Mouse (Mus musculus) kidney, postnatal 25 days (tissue): ENCODE data around the gene Lage3.
"Not testable (repeated sequence)": the region's sequence is repeated elsewhere in the genome, so short reads cannot be mapped to it uniquely, and the experiment has no call there.

Experiments
- DNase-seq, 2 experiments: peaks; one replicate each; pipeline ENCODE4 v3.0.0; 2021; ENCODE audit warnings: mixed read lengths in 2 of 2

Gene Lage3

DNA sequence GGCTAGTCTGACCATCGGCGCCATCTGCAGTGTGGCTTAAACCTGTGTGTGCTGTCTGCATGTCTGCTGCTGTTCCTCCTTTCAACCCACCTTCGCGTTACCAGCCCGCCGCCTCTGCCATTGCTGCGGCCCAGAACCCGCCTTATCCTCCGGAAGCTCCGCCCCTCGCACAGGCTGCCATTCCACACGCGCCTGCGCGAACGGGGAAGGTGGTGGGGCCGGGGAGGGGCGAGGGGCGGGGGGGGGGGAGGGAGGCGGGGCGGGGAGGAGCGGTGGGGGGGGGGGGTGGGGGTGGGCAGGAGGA lies at the start of gene Lage3:
Gene Lage3, minus strand, starts transcription at position 152 of the 304 bp plus-strand sequence.
- peak; percentile 87 to 92 for DNase-seq

DNA sequence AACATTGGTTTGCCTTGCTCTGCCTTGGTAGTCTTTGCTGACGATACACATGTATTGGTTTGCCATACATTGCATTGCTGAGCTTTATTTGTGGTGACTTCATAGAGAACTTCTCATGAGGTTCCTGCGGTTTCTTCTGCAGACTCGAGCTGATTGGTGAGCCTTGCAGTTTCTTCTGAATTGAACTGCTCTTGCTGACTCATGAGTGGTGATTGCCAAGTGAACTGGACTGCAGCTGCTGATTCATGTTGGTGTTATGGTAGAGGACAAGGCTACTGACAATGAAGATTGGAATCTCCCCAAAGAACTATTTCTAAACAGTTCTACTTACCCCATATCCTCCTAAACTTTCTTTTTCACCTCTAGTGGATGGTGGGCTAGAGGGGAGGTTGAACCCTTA lies 46.7 kb upstream of the Lage3 start:
- DNase-seq, result no peak

DNA sequence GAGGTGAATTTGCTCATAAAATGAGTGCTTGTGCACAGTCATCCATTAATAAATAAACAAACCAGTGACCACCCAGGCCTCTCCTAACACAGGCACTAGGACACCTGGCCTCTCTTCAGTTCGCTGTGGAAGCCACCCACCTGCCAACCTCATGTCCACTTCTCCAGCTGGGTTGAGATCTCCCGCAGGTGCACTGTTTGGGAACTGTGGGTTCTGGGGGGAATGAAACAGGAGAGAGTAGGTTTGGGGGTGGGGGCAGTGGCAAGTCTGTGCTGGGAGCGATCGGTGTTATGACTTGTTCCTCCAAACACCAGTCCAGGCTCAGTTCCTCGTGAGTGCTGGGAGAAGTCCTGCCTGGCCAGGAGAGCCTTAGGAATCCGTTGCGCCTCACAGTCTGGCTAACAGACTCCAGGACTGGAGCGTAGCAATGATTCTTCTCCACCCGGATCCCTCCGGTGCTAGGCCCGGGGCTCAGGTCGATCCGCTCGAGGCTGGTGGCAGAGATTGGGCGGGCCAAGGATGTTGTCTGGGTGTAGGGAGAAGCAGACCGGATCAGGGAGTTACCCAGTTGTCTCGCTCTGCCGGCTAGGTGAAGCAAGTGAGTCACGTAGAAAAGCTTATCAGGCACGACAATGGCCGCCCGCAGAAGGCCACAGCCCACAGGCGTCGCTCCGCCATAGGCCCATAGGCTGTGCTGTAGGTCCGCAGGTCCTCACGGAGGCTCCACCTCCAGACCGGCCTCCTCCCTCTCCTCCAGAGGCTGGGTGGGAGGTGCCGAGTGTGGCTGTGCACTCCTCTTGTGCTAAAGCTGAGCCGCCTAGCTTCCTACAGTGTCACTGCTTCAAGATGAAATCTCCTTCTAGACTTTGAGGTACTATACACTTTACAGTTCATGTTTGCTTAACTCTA lies 39.4 kb upstream of the Lage3 start, which contains the start of the genes Fam3a and Ikbkg:
Gene Fam3a, minus strand, starts transcription at position 738 of the 909 bp plus-strand sequence.
Gene Ikbkg, plus strand, starts transcription at position 756 of the 909 bp plus-strand sequence.
- peak; percentile 86 to 94 for DNase-seq

DNA sequence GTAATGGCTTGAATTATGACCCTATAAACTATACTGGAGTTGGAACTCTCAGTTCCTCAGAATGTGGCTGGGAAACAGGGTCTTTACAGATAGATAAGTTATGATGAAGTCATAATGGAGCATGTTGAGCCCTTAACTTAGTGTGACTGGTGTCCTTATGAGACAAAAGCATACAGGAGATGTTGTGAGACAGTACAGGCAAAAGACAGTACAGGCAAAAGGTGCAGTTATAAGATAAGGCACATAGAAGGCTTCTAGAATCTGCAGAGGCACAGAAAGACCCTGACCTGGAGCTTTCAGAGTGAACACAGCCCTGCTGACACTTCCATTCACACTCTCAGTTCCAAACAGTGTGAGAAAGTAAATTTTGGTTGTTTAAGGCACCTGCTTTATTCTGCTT lies 34.7 kb upstream of the Lage3 start:
- DNase-seq, result no peak

DNA sequence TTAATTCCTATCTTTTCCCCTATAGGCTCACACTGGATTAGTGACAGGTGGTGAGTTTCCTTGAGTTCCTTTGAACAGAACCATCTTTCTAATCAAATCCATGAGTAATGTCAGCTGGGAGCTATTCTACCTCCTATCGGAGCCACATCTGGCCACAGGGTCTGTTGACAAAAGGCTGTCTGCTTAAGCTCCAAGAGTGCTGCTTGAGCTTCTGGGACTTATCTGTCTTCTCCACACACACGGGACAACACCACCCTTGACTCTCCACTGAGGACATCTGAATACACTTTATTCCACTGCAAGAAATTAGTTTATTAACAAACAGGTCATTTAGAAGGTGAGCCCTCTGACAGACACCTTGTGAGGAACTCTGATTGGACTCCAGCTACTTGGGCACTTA lies 31.0 kb upstream of the Lage3 start:
- DNase-seq, result no peak

DNA sequence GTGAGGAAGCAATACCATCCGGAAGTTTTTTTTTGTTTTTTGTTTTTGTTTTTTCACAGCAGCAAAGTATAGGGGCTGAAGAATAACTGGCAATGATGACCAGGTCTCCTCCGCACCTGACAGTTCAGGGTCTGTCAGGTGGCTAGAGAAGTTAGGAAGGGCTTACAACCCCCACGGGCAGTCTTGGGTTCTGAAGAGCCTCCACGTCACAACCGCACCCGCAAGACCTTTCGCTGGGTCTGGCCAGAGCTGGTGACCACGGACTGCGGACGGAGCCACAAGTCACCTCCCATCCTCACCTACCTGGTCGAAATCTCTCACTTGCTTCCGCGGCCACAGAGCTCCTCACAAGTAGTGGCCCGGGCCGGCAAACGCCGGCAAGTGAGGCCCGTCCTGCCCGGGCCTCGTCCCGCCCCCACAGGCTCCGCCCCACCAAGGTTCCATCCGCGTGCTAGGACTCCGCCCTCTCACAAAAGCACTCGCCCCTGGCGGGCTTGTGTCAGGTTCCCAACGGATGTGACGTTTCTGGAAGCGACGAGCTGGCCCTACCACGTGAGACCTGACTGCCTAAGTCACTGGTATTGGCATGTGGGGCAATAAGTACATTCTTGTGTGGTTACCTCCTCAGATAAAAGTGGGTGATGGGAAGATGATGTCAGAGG lies 19.6 kb upstream of the Lage3 start, which contains the start of the genes Ubl4a and Slc10a3:
Gene Ubl4a, minus strand, starts transcription at position 331 of the 662 bp plus-strand sequence.
Gene Slc10a3, minus strand, starts transcription at position 462 of the 662 bp plus-strand sequence.
- peak; percentile 90 to 96 for DNase-seq

DNA sequence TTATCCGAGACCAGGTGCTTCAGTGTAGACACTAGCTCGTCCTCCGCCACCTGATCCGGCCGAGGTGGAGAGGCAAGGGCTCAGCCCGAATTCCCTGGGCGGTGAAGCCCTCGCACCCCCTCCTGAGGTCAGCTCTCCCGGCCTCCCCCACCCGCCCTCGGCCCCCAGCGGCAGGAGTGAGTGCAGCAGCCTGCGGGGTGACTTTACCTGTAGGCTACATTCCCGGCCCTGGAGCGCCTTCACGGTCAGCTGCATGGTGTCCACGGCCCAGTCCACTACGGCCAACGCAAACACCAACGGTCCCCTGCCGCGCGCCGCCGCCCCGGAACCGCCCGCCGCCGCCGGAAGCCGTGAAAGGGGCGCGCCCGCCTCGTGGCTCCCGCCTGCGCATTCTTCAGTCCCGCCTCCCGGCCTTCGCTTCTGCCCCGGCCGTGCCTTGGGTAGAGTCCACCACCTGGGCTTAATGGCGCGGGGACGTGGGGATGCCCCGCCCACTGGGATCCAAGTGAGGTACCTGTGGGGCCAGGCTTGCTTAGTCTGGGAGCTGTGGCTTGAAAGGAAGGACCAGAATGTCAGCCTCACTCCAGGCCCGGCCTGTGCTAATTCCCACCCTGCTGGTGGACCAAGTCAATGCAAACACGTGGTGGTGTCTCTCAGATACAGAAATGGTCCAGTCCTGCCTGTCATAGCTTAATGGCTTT lies 14.9 kb upstream of the Lage3 start:
- DNase-seq, result peak; percentile 79 to 91

DNA sequence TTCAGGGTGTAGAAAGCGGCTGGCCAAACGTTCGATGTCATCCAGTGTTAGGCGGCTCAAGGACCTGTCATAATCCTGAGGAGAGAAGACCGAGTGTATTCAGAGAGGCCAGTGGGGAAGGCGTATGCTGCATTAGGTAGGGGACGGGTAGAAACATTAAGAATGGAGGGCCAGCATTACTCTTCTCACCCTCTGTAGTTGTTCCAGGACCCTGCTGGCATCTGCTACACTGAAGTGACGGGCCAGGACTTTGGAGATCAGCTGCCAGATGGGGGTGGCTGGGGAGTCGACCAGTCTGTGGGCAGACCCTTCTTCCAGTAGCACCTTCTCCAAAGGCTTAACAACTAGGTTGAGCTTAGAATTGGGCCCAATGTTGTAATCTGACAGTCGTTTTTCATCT lies 14.1 kb upstream of the Lage3 start:
- no peak for DNase-seq

DNA sequence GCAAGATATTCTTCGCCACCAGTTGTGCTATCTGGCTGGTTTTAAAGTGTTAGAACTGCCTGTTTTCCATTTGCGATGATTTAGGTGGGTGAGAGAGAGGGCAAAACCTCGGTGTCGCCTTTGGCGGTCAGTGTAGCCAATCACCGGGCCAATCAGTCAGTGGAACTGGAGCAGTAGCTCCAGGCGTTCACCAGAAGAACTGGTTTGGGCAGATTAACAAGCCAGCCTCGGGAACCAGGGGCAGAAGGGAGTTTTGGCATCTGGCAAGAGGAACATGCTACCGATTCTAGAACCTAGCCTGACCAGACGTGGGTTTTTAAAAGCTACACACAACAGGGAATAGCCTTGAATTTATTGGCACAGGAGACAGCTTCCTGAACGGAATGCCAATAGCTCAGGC lies 5.8 kb upstream of the Lage3 start:
- DNase-seq, result peak; percentile 31 to 68

DNA sequence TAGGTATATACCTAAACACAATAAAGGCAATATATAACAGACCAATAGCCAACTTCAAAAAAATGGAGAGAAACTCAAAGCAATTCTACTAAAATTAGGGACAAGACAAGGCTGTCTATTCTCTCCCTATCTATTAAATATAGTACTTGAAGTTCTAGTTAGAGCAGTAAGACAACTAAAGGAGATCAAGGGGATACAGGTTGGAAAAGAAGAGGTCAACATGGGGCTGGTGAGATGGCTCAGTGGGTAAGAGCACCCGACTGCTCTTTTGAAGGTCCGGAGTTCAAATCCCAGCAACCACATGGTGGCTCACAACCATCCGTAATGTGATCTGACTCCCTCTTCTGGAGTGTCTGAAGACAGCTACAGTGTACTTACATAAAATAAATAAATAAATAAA lies 3.7 kb upstream of the Lage3 start:
- not testable (repeated sequence) for DNase-seq

DNA sequence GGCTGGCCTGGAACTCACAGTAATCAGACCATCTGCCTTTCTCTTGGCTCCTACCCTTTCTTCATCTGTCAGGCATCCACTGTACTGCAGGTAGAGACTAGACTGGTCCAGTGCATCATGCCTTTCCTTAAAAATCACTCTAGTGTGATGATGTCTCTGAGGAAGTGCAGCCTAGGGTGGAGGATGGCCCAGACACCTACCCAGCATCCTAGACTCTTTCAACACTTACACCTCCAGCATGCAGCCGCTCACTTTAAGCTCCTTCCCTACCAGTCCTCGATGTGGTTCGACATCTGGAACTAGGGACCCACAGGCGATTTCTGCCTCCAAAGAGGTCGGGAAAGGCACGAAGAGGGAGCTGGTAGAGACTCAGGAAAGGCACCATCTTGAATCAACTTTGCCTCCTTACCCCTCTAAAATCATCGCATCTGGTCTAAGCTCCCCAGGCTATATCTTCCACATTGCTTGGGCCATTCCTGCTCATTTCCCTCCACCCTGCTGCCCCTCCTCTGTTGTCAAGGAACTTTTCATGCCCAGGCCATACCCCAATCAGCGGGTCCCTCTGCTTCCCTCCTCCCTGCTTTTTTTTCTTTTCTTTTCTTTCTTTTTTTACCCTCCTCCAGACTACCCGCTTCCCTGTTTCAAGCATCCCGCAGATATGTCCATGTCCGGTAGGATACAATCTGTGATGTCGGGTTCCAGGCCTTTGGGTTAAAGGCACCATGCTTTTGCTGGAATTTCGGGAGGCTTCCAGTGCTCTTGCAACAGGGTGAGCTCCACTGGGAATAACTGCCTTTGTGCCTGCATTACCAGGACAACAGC lies 562 bp downstream of the Lage3 start:
- DNase-seq, result no peak

DNA sequence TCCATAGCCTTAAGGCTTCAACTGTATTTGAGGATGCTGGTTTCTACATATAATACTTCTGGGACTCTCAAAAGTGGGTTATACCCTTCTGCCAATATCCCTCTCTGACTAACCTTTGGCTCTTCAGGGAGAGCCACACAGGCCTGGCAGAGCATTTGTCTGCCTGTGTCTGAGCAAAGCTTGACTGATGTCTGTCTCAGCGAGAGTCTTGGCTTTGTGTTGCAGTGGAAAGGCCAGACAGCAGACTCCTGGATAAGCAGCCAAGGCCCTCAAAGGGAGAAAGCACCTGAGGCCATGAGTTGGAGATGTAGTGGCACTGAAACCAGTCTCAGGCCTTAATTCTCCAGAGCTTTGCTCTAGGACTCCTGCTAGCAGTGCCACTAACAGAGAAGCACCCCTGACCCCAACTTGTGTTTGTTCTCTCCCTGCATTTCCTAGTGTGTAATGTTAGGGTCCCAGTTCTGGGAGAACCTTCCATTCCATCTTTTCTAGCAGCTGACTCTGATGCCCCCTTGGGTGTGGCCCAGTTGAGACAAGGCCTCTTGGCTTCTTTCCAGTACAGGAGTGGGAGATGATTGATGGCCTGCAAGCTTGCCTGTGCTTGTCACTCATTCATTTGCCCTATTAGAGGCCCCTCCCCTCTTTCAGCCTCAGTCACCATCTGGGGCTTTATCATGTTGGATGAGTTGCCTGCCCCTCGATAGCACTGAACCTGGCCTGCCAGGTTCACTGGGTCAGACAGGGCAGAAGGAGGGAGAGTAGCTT lies 23.1 kb downstream of the Lage3 start:
- no peak for DNase-seq

DNA sequence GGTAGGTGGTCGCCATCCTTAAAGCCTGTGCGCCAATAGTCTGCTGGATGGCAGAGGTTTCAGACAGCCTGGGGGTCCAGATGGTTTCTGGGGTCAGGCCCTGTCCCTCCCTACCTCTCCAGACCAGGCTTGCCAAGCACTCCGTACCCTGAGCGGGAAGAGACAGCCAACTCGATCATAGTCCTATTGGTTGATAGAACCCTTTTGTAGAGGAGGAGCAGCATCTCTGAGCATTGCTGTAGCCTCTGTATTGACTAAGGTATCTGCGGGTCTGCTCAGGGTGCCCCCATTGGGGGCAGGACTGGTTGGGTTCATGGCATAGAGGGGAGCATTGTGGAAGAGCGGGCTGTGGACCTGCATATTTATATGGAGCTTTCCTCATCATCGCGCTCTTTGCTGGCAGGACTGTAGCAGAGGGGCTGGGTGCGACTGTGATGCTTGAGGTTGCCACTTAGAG lies 24.2 kb downstream of the Lage3 start:
- no peak for DNase-seq

DNA sequence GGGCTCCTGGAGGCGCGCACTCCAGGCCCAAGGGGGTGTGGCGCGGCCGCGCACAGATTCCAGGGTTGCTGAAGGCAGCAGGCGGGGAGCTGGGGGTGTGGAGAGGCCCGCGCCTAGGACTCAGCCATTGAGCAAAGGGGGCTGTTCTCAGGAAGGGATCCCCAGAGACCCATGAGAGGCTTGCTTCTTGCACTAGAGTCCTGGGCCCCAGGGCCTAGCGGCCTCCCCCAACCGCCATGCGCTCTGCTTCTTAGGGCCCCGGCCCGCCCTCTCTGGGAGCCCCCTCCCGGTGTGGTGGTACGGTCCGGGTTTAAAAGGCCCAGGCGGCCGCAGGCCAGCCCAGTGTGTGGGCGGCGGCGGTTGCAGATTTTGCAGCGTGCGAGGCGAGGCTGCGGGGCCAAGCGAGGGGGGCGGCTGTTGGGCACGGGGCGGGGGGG lies 24.7 kb downstream of the Lage3 start, which contains the start of gene Plxna3:
Gene Plxna3, plus strand, starts transcription at position 342 of the 437 bp plus-strand sequence.
- DNase-seq, result peak; percentile 67 to 86

DNA sequence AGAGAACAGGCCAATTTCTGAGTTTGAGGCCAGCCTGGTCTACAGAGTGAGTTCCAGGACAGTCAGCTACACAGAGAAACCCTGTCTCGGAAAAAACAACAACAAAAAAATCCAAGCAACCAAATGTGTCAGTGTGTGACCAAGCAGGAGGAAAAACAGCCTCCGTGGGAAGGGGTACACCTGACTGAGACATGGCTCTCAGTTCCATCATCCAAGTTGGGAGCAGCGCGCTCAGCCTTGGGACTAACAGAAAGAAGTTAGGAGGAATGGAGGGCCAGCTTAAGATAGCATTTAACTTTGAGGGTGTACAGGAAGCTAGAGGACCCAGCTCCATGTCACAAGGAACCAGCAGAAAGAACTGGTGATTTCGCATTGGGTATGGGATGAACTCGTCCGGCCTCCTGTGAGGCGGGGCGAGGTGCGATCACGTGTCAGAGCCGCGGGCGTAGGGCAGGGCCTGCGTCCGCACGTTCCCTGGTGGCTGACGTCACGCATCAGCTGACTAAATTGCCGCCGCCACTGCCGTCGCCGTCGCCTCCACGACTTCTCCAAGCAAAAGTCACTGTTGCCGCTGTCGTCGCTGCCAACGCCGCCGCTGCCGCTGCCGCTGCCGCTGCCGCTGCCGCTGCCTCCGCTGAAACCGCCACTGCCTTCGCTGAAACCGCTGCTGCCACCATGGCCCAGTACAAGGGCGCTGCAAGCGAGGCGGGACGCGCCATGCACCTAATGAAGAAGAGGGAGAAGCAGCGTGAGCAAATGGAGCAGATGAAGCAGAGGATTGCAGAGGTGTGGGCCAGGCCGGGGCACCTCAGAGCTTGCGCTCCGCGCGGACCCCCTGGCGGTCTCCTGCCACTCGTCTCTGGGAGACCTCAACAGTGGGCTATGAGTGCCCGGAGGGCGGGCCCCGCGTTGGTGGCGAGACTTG lies 40.6 kb downstream of the Lage3 start, which contains the start of gene Fam50a:
Gene Fam50a, plus strand, starts transcription at position 494 of the 925 bp plus-strand sequence.
- peak; percentile 92 to 95 for DNase-seq

DNA sequence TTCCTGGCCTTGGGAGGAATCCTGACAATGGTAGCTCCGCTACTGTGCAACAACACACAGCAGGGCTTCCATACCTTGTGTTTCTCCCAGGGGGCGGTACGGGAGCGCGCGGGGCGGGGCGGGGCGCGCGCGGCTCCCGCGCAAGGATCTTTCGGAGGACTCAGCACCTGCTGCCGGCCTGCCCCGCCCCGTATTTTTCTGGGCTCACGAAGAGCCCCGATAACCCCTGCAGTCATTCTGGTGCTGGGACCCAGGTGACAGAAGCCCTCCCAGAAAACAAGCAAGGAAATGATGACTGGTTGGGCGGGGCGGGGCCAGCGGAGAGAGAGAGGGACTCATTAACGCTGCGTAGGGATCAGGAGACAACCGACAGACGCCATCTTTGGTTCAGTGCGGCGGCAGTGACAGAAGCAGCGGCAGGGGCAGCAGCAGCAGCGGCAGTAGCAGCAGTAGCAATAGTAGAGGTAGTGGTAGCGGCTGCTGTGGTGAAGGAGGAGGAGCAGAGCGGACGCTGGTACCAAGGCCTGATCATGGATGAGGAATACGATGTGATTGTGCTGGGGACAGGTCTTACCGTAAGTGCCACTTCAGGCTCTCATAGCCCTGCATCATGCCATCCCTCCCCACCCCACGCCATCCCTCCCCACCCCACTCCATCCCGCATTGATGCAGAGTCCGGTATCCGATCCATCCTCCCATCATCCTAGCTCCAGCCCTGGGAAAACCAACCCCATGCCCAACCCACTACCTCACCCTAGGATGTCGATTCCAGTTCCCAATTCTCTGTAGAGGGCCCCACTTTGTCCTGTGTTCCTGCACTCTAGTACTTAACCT lies 48.3 kb downstream of the Lage3 start, which contains the start of gene Gdi1:
Gene Gdi1, plus strand, starts transcription at position 132 of the 834 bp plus-strand sequence.
- peak; percentile 73 to 85 for DNase-seq
